ENCODE assay signal across 9 mouse cellular contexts in the genomic region with DNA sequence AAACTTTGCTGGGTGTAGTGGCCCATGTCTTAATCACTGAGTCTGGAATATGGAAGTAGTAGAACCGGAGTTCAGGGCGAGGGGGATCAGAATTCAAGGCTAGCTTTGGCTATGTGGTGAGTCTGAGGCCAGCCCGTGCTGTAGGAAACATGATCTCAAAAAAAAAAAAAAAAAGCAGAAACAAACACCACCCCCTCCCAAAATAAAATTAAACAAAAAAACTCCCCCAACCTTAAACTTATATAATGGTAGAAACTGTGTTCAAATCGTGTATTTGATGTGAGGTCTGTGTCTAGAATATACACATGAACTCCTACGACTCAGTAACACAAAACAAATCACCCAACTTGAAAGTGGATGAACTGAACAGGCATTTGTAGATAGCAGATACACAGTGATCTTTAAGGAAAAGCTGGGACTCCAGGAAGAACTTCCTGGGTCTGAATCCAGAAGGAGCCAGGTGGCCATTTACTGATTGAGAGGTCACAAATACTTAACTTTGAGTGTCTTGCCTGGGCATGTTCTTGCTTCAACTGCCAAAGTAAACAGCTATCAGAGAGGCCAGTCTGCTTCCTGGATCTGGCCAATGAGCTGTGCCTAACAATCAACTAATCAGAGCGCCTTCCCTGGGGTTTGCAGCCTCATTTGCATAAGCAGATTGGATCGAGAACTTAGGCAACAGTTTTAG.
DNase-seq lines count a peak whose midpoint lies in the region; ATAC-seq and TF ChIP-seq lines count a peak whose summit lies in the region.
"Had no signal": no experiment of that assay in that cellular context is flagged by ENCODE, and none has a peak within 500 bp of the region (broad histone marks: within the 10 kb centered on the region; RNA-seq: fewer than 3 reads in every experiment).

No protein-coding gene starts in this region.

- peak overlapping the region in 1 of 2 experiments; percentile 27; a peak in 1 of 4 replicates for H3K4me3 ChIP-seq in ES-E14 (ENCODE audit: insufficient read depth in 1 of 2, low read depth in 1 of 2, low read length in 2 of 2, poor library complexity in 1 of 2, severe bottlenecking in 1 of 2)
- H3K4me3 ChIP-seq in forebrain, embryonic 12.5 days (replicated peaks), result no peak overlapping the region
- no peak overlapping the region for H3K4me3 ChIP-seq in small intestine, adult 2 months (ENCODE audit: low read depth, low read length)
- H3K4me3 ChIP-seq: embryonic facial prominence, embryonic 15.5 days had no signal

- TF ChIP-seq POLR2A in small intestine, adult 2 months (IDR thresholded peaks at IDR 0.05; ENCODE audit: low read depth, low read length), result no peak

- H3K4me2 ChIP-seq in forebrain, embryonic 12.5 days, result no peak overlapping the region
- H3K4me2 ChIP-seq: embryonic facial prominence, embryonic 15.5 days had no signal

- peak; percentile 88; the same call in 1 of the 2 replicates for ATAC-seq in forebrain, embryonic 12.5 days (ENCODE audit: low FRiP score)

- DNase-seq in 416B (ENCODE audit: low read depth) (peak; percentile 98), ES-E14 (ENCODE audit: low read depth, low spot score) (peak; percentile 48)
- DNase-seq in kidney, postnatal 4 days, result peak; percentile 37 to 54
- no peak for DNase-seq in frontal cortex, postnatal 10 days (ENCODE audit: low spot score in 2 of 2)
- DNase-seq in ovary, postnatal 10 days (ENCODE audit: low spot score), result no peak
- DNase-seq in frontal cortex, postnatal 14 days (ENCODE audit: low spot score in 2 of 2), result no peak

- in situ Hi-C loops in ES-E14 (cut with MboI; ENCODE audit: low sequenced_read_pairs in 2 of 2, unreplicated experiment in 2 of 2), result no loop called here

- H3K9ac ChIP-seq in ES-E14 (ENCODE audit: insufficient read depth, low read depth, low read length, poor library complexity, severe bottlenecking), result no peak overlapping the region; the same call in 1 of the 2 replicates
- H3K9ac ChIP-seq in forebrain, embryonic 12.5 days, result no peak overlapping the region
- H3K9ac ChIP-seq: embryonic facial prominence, embryonic 15.5 days had no signal

- no peak for TF ChIP-seq CTCF in small intestine, adult 2 months (IDR thresholded peaks at IDR 0.05; ENCODE audit: extremely low read depth, insufficient read length, insufficient replicate concordance, low read depth, low read length)

- no peaks in the 10 kb centered on the region for H3K9me3 ChIP-seq in ES-E14 (ENCODE audit: control insufficient read depth, insufficient read depth, low read depth, low read length)
- H3K9me3 ChIP-seq in forebrain, embryonic 12.5 days, result no peaks in the 10 kb centered on the region
- H3K9me3 ChIP-seq: embryonic facial prominence, embryonic 15.5 days had no signal

- 51% methylated on average over 7 of the region's 7 CpGs for WGBS in forebrain, embryonic 12.5 days
- 31% methylated on average over 7 of the region's 7 CpGs for WGBS in small intestine, adult 2 months

- H3K4me1 ChIP-seq in ES-E14 (ENCODE audit: control insufficient read depth in 2 of 2, insufficient read depth in 2 of 2, low read length in 2 of 2, poor library complexity in 1 of 2), result peaks cover 16 to 20% of the 10 kb centered on the region in 2 experiments
- H3K4me1 ChIP-seq in forebrain, embryonic 12.5 days, result peaks cover 12% of the 10 kb centered on the region; the same call in 1 of the 2 replicates
- H3K4me1 ChIP-seq in small intestine, adult 2 months (ENCODE audit: control insufficient read depth, insufficient read depth, insufficient read length, low read length), result peaks cover 51% of the 10 kb centered on the region

- H3K27ac ChIP-seq in ES-E14 (ENCODE audit: insufficient read depth, low read depth, low read length, poor library complexity, severe bottlenecking), result peak overlapping the region; percentile 82
- H3K27ac ChIP-seq in forebrain, embryonic 12.5 days, result peak overlapping the region; percentile 63
- peak overlapping the region; percentile 93 for H3K27ac ChIP-seq in small intestine, adult 2 months (ENCODE audit: insufficient read depth, low read depth, low read length)
- H3K27ac ChIP-seq: embryonic facial prominence, embryonic 15.5 days had no signal

- no peaks in the 10 kb centered on the region for H3K36me3 ChIP-seq in ES-E14 (ENCODE audit: control insufficient read depth, insufficient read depth, low read length, poor library complexity, severe bottlenecking)
- no peaks in the 10 kb centered on the region for H3K36me3 ChIP-seq in forebrain, embryonic 12.5 days (replicated peaks)
- no peaks in the 10 kb centered on the region for H3K36me3 ChIP-seq in small intestine, adult 2 months (ENCODE audit: control insufficient read depth, insufficient read depth, low read length)
- H3K36me3 ChIP-seq: embryonic facial prominence, embryonic 15.5 days had no signal

- no peaks in the 10 kb centered on the region for H3K27me3 ChIP-seq in forebrain, embryonic 12.5 days
- H3K27me3 ChIP-seq in small intestine, adult 2 months (ENCODE audit: control insufficient read depth, insufficient read depth, low read length), result no peaks in the 10 kb centered on the region
- H3K27me3 ChIP-seq: embryonic facial prominence, embryonic 15.5 days had no signal

TF ChIP-seq in ES-E14, 5 proteins besides CTCF, POLR2A, EP300 and RAD21:
- TF ChIP-seq CHD2 (IDR thresholded peaks at IDR 0.05; ENCODE audit: low read depth, low read length) (no peak), ZC3H11A (IDR thresholded peaks at IDR 0.05; ENCODE audit: borderline replicate concordance, low read depth, low read length) (no peak), MAFK (IDR thresholded peaks at IDR 0.05; ENCODE audit: insufficient read depth, low read depth, low read length) (no peak), HCFC1 (IDR thresholded peaks at IDR 0.05; ENCODE audit: borderline replicate concordance, insufficient read depth, low read length) (no peak), ZNF384 (IDR thresholded peaks at IDR 0.05; ENCODE audit: low read depth, low read length) (peak; percentile 75; the same call in 1 of the 2 replicates)

Comparison
In these comparisons a context has a peak if more than half of its experiments do, and no peak if none do; other contexts are left out.
1. DNase-seq: peak in 416B (single experiment), ES-E14 (single experiment) and kidney, postnatal 4 days (2 of 2); none in frontal cortex, postnatal 10 days (0 of 2), ovary, postnatal 10 days (single experiment) and frontal cortex, postnatal 14 days (0 of 2).
2. Peak in every context shown above with its lines, with median percentiles within 50 percentile points of each other: H3K27ac ChIP-seq.